Comparison of ENCODE assay signal across 18 mouse cellular contexts in the genomic region with DNA sequence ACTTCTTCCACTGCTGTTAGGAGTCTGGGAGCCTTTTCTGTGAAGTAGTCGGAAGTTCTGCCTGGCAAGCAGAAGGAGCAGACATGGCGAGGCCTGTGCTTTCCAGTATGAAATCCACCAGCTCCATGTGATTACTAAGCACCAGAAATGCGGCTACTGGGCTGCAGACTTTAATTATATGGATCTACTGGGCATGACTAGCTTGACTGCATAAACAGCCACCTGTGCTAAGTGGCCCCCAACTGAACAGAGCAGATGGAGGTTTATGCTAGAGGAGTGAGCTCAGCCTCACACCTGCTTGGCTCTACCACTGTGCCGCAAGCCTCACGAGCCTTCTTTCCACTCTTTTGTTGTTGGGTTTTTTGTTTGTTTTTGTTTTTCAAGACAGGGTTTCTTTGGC. TPM values are rescaled to one million over a fixed set of nuclear protein-coding genes. Genes with fewer than 3 reads are reported as not detected.
DNase-seq lines count a peak whose midpoint lies in the region; ATAC-seq lines count a peak whose summit lies in the region.
"Had no signal": no experiment of that assay in that cellular context is flagged by ENCODE, and none has a peak within 500 bp of the region (broad histone marks: within the 10 kb centered on the region; RNA-seq: fewer than 3 reads in every experiment).

No protein-coding gene starts in this region.

- no peak for ATAC-seq in cerebellum, adult (ENCODE audit: insufficient number of reproducible peaks, low FRiP score, low TSS enrichment)
- ATAC-seq: forebrain, embryonic 15.5 days had no signal

- peak; percentile 52 for DNase-seq in cerebellum, adult 11 months
- DNase-seq in right cerebral cortex, postnatal 25 days = peak; percentile 18
- no peak for DNase-seq in right cerebral cortex, postnatal 36 days (ENCODE audit: low spot score in 2 of 2)
- DNase-seq in cerebellum, adult 9-11 months = peak; percentile 79
- peak; percentile 42 for DNase-seq in thymus, postnatal 4 days
- DNase-seq in c-Kit-positive CD71-positive TER-119-positive erythroid progenitor cells, embryonic 14.5 days (ENCODE audit: low spot score) = no peak
- no peak for DNase-seq in heart, adult 18-20 months
- DNase-seq: adrenal gland, postnatal 14 days; gastrocnemius, postnatal 10 days; heart, postnatal 10 days; kidney, adult 2 months; liver; lung, postnatal 36 days; midbrain, embryonic 14.5 days had no signal

RNA-seq across cellular contexts. Expression of a gene that starts 10.5 kb away (rescaled TPM):
- 10 to 100 TPM; 11.3 to 14.7 TPM for total RNA-seq in heart, adult 18-20 months (2021)

RNA-seq across cellular contexts. Expression of a gene that starts 23.1 kb away (rescaled TPM):
- not detected for total RNA-seq in heart, adult 18-20 months (2021)
- total RNA-seq: adrenal gland, postnatal 14 days; gastrocnemius, postnatal 10 days; granulocyte monocyte progenitor cell, adult 5-6 weeks; heart, postnatal 10 days; layer of hippocampus, postnatal 25 days had no signal

RNA-seq across cellular contexts. Expression of a gene that starts 32.6 kb away (rescaled TPM):
- not detected for total RNA-seq in heart, adult 18-20 months (2021)
- total RNA-seq: adrenal gland, postnatal 14 days; gastrocnemius, postnatal 10 days; granulocyte monocyte progenitor cell, adult 5-6 weeks; heart, postnatal 10 days; layer of hippocampus, postnatal 25 days had no signal

RNA-seq across cellular contexts. Expression of a gene that starts 36.0 kb away (rescaled TPM):
- 10 to 100 TPM; 19.1 to 20.4 TPM for total RNA-seq in heart, adult 18-20 months (2021)

RNA-seq across cellular contexts. Expression of a gene that starts 38.8 kb away (rescaled TPM):
- 10 to 100 TPM; 14.0 to 18.8 TPM for total RNA-seq in heart, adult 18-20 months (2021)

Comparison
In these comparisons a context has a peak if more than half of its experiments do, and no peak if none do; other contexts are left out.
1. DNase-seq: peak in cerebellum, adult 11 months (single experiment), right cerebral cortex, postnatal 25 days (single experiment), cerebellum, adult 9-11 months (single experiment) and thymus, postnatal 4 days (single experiment); none in right cerebral cortex, postnatal 36 days (0 of 2), c-Kit-positive CD71-positive TER-119-positive erythroid progenitor cells, embryonic 14.5 days (single experiment) and heart, adult 18-20 months (0 of 2).